Mouse (Mus musculus) frontal cortex, postnatal 25 days (tissue): ENCODE data around the gene Akr7a5.

Experiments used
- DNase-seq, 2 experiments: peaks; one replicate each; pipeline ENCODE4 v3.0.0; 2022; ENCODE audit warnings: low spot score in 2 of 2

Akr7a5 gene

GRCm38 (mm10) chr4:139310171-139310898 lies at the start of gene Akr7a5, which contains the start of gene Pqlc2:
Gene Akr7a5 (plus strand): TSS chr4:139310744.
Gene Pqlc2 (minus strand): TSS chr4:139310708.
- DNase-seq: peak; percentile 98 to 99

GRCm38 (mm10) chr4:139262981-139263380 lies 47.6 kb upstream of the Akr7a5 start:
- no peak for DNase-seq

GRCm38 (mm10) chr4:139265783-139266499 lies 44.6 kb upstream of the Akr7a5 start:
- DNase-seq: no peak

- DNase-seq: no peak
Observed at GRCm38 (mm10) chr4:139266500-139266865, 44.1 kb upstream of the Akr7a5 start.

GRCm38 (mm10) chr4:139267335-139267734 lies 43.2 kb upstream of the Akr7a5 start:
- DNase-seq: no peak

GRCm38 (mm10) chr4:139268242-139268641 lies 42.3 kb upstream of the Akr7a5 start:
- DNase-seq: no peak

GRCm38 (mm10) chr4:139270168-139270567 lies 40.4 kb upstream of the Akr7a5 start:
- DNase-seq: no peak

- no peak for DNase-seq
Observed at GRCm38 (mm10) chr4:139271562-139271961, 39.0 kb upstream of the Akr7a5 start.

GRCm38 (mm10) chr4:139272951-139273680 lies 37.4 kb upstream of the Akr7a5 start:
- DNase-seq: no peak

- DNase-seq: no peak
Observed at GRCm38 (mm10) chr4:139274573-139274972, 36.0 kb upstream of the Akr7a5 start.

- DNase-seq: no peak
Observed at GRCm38 (mm10) chr4:139276411-139276810, 34.1 kb upstream of the Akr7a5 start.

- DNase-seq: no peak
Observed at GRCm38 (mm10) chr4:139280530-139280929, 30.0 kb upstream of the Akr7a5 start.

GRCm38 (mm10) chr4:139281791-139282345 lies 28.7 kb upstream of the Akr7a5 start:
- DNase-seq: no peak

- DNase-seq: no peak
Observed at GRCm38 (mm10) chr4:139282955-139283417, 27.6 kb upstream of the Akr7a5 start.

- DNase-seq: no peak
Observed at GRCm38 (mm10) chr4:139284877-139285276, 25.7 kb upstream of the Akr7a5 start.

- DNase-seq: no peak
Observed at GRCm38 (mm10) chr4:139286234-139286633, 24.3 kb upstream of the Akr7a5 start.

GRCm38 (mm10) chr4:139287122-139287863 lies 23.3 kb upstream of the Akr7a5 start:
- DNase-seq: peak; percentile 86 to 88

- DNase-seq: peak in 1 of 2 experiments; percentile 46
Observed at GRCm38 (mm10) chr4:139289017-139289416, 21.5 kb upstream of the Akr7a5 start.

GRCm38 (mm10) chr4:139291099-139291498 lies 19.4 kb upstream of the Akr7a5 start:
- DNase-seq: no peak

- DNase-seq: no peak
Observed at GRCm38 (mm10) chr4:139292038-139292437, 18.5 kb upstream of the Akr7a5 start.

GRCm38 (mm10) chr4:139297566-139297965 lies 13.0 kb upstream of the Akr7a5 start:
- DNase-seq: no peak
